22 mouse cellular contexts compared by ENCODE assay signal in the genomic region with DNA sequence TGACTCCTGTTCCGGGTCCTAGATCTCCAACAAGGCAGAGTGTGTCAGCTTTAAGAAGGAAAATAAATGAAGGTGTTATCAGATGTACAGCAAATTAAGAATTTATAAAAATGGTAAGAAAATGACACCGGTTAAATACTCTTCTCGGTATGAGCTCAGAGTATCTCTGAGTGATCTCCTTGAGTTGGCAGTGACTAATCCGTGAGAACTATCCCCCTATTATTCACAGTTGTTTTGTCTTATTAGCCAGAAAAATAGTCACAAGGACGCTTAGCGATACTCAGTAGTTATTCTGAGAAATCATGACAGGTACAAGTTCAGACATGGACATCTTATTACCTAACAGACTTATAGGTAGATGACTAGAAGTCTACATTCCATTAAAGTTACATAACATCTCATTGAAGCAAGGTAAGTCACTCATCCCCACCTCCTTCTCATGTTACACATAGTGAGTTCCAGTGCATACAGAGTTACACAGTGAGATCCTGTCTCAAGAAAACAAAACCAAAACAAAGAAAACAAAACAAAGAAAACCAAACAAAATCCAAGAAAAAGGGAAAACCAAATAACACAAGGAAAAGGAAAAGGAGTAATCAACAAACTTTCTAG. TPM values are rescaled to one million over a fixed set of nuclear protein-coding genes. Genes with fewer than 3 reads are reported as not detected.
DNase-seq lines count a peak whose midpoint lies in the region; ATAC-seq and TF ChIP-seq lines count a peak whose summit lies in the region.
"Not testable (repeated sequence)": the region's sequence is repeated elsewhere in the genome, so short reads cannot be mapped to it uniquely, and the experiment has no call there.
"Had no signal": no experiment of that assay in that cellular context is flagged by ENCODE, and none has a peak within 500 bp of the region (broad histone marks: within the 10 kb centered on the region; RNA-seq: fewer than 3 reads in every experiment).

Gene Ifi202b, minus strand, starts transcription at position 51 of the 612 bp plus-strand sequence.

- H3K36me3 ChIP-seq in embryonic facial prominence, embryonic 14.5 days (ENCODE audit: control insufficient read depth, insufficient read depth, low read length); embryonic facial prominence, embryonic 15.5 days; limb, embryonic 15.5 days; myocyte (ENCODE audit: control insufficient read depth, insufficient read depth): not testable (repeated sequence)

- CTCF ChIA-PET in Patski (lab: Charles Lee), result not testable (repeated sequence)

- in situ Hi-C loops in Patski (cut with MboI; ENCODE audit: low pct_unique_long_range_greater_than_20kb), result loop anchor here (5.0 kb wide), 1 partner anchor 135 kb away; no protein-coding TSS in a partner anchor

- not testable (repeated sequence) for H3K4me3 ChIP-seq in embryonic facial prominence, embryonic 14.5 days (ENCODE audit: low read depth, low read length); embryonic facial prominence, embryonic 15.5 days (replicated peaks); limb, embryonic 15.5 days; myocyte

- WGBS in embryonic facial prominence, embryonic 14.5 days, result 72% methylated on average over 6 of the region's 6 CpGs
- 71% methylated on average over 6 of the region's 6 CpGs for WGBS in embryonic facial prominence, embryonic 15.5 days
- WGBS in limb, embryonic 15.5 days, result 73% methylated on average over 6 of the region's 6 CpGs

- not testable (repeated sequence) for H3K79me2 ChIP-seq in myocyte (ENCODE audit: control insufficient read depth, insufficient read depth)

- H3K4me2 ChIP-seq in embryonic facial prominence, embryonic 14.5 days (ENCODE audit: low read depth, low read length); embryonic facial prominence, embryonic 15.5 days (replicated peaks); limb, embryonic 15.5 days: not testable (repeated sequence)
- H3K4me2 ChIP-seq in myocyte (ENCODE audit: low read depth), result peak within 1 kb of the TSS; percentile 14

- peak; percentile 48 for ATAC-seq in Patski
- ATAC-seq in embryonic facial prominence, embryonic 14.5 days (ENCODE audit: low read depth), result peak; percentile 81; the same call in 1 of the 2 replicates
- peak; percentile 51; the same call in 1 of the 2 replicates for ATAC-seq in embryonic facial prominence, embryonic 15.5 days (ENCODE audit: insufficient number of reproducible peaks, low FRiP score, low TSS enrichment, low read depth)
- 0 out of 2 replicates have a peak, but pooled peaks have one; percentile 20 for ATAC-seq in erythroid progenitor cell, adult 5-6 weeks (replicated peaks; ENCODE audit: low FRiP score, poor library complexity, severe bottlenecking)
- ATAC-seq in limb, embryonic 15.5 days (ENCODE audit: insufficient number of reproducible peaks, low FRiP score, low TSS enrichment, low read depth), result not testable (repeated sequence)
- 0 out of 2 replicates have a peak, but pooled peaks have one; percentile 41 for ATAC-seq in megakaryocyte-erythroid progenitor cell, adult 5-6 weeks (replicated peaks; ENCODE audit: low FRiP score, low TSS enrichment, poor library complexity, severe bottlenecking)

- H3K9me3 ChIP-seq in embryonic facial prominence, embryonic 14.5 days (ENCODE audit: control insufficient read depth, low read length); embryonic facial prominence, embryonic 15.5 days (replicated peaks); limb, embryonic 15.5 days: not testable (repeated sequence)

- TF ChIP-seq POLR2A in myocyte (IDR thresholded peaks at IDR 0.05; ENCODE audit: insufficient read length, low read depth), result not testable (repeated sequence)

- H3K4me1 ChIP-seq in embryonic facial prominence, embryonic 14.5 days (ENCODE audit: control insufficient read depth, insufficient read depth, low read length); embryonic facial prominence, embryonic 15.5 days; limb, embryonic 15.5 days: not testable (repeated sequence)

- H3ac ChIP-seq in myocyte (ENCODE audit: control insufficient read depth, insufficient read length), result not testable (repeated sequence)

- not testable (repeated sequence) for H3K27ac ChIP-seq in embryonic facial prominence, embryonic 14.5 days (replicated peaks; ENCODE audit: low read depth, low read length); embryonic facial prominence, embryonic 15.5 days (replicated peaks)
- 0 out of 2 replicates have a peak within 1 kb of the TSS, but pooled peaks have one; percentile 54 for H3K27ac ChIP-seq in limb, embryonic 15.5 days

- POLR2A ChIA-PET in Patski (lab: Charles Lee), result not testable (repeated sequence)

- not testable (repeated sequence) for TF ChIP-seq CTCF in Patski (IDR thresholded peaks at IDR 0.05)

- not testable (repeated sequence) for H3K9ac ChIP-seq in embryonic facial prominence, embryonic 14.5 days (ENCODE audit: low read depth, low read length); embryonic facial prominence, embryonic 15.5 days; limb, embryonic 15.5 days

- not testable (repeated sequence) for H3K27me3 ChIP-seq in Patski; embryonic facial prominence, embryonic 14.5 days (replicated peaks; ENCODE audit: control insufficient read depth, insufficient read depth, low read length); embryonic facial prominence, embryonic 15.5 days; limb, embryonic 15.5 days; myocyte (ENCODE audit: control insufficient read depth, insufficient read depth, insufficient read length)

- DNase-seq in 3T3-L1 (ENCODE audit: low read depth, low spot score), result peak; percentile 8
- not testable (repeated sequence) for DNase-seq in Patski (ENCODE audit: low read depth, low spot score)
- DNase-seq in embryonic facial prominence, embryonic 14.5 days (ENCODE audit: low spot score), result peak; percentile 19

RNA-seq across cellular contexts. Expression of gene Ifi202b, which starts in this region (rescaled TPM):
- 8.1 TPM for polyA plus RNA-seq in Patski (2021)
- 1.4 and 1.7 TPM in 2 replicates for polyA plus RNA-seq in embryonic facial prominence, embryonic 14.5 days (2014; fragmentation: Nextera tagmentation; extraction: Ambion mirVana)
- polyA plus RNA-seq in embryonic facial prominence, embryonic 15.5 days (2015; fragmentation: Nextera tagmentation; extraction: Ambion mirVana), result 2.7 and 3.0 TPM in 2 replicates
- not detected in 2 replicates for total RNA-seq in erythroid progenitor cell, adult 5-6 weeks (2015; ENCODE audit: low replicate concordance)
- not detected in 2 replicates for total RNA-seq in erythroid progenitor cell, adult 5-6 weeks (2017; ENCODE audit: low replicate concordance)
- polyA plus RNA-seq in limb, embryonic 15.5 days (2015; fragmentation: Nextera tagmentation; extraction: Ambion mirVana), result 3.0 and 4.4 TPM in 2 replicates
- total RNA-seq in megakaryocyte-erythroid progenitor cell, adult 5-6 weeks (2014; fragmentation: Nextera tagmentation), result not detected in 2 replicates
- not detected in 2 replicates for total RNA-seq in megakaryocyte-erythroid progenitor cell, adult 5-6 weeks (2017)
- 9.6 TPM for polyA plus RNA-seq in myocyte (2012; fragmentation: generic; extraction: Trizol)
- total RNA-seq: adrenal gland, adult 18-20 months; adrenal gland, adult 2 months; adrenal gland, adult 8-10 months; adrenal gland, postnatal 10 days; adrenal gland, postnatal 14 days; adrenal gland, postnatal 25 days; adrenal gland, postnatal 36 days; adrenal gland, postnatal 4 days; CH12.LX; MEL had no signal
- polyA plus RNA-seq: activated CD4-positive, CD25-positive, alpha-beta regulatory T cell, adult 4 months; adrenal gland, adult 2 months; CD4-positive, CD25-positive, alpha-beta regulatory T cell, adult 4 months; cerebellum, adult 2 months; G1E had no signal

Comparison
In these comparisons a context has a peak if more than half of its experiments do, and no peak if none do; other contexts are left out.
1. Peak in ATAC-seq in erythroid progenitor cell, adult 5-6 weeks; RNA of the gene not detected or under 1 TPM.
2. Peak in ATAC-seq in megakaryocyte-erythroid progenitor cell, adult 5-6 weeks; RNA of the gene not detected or under 1 TPM.